ENCODE assay signal across 22 mouse cellular contexts in the genomic region with DNA sequence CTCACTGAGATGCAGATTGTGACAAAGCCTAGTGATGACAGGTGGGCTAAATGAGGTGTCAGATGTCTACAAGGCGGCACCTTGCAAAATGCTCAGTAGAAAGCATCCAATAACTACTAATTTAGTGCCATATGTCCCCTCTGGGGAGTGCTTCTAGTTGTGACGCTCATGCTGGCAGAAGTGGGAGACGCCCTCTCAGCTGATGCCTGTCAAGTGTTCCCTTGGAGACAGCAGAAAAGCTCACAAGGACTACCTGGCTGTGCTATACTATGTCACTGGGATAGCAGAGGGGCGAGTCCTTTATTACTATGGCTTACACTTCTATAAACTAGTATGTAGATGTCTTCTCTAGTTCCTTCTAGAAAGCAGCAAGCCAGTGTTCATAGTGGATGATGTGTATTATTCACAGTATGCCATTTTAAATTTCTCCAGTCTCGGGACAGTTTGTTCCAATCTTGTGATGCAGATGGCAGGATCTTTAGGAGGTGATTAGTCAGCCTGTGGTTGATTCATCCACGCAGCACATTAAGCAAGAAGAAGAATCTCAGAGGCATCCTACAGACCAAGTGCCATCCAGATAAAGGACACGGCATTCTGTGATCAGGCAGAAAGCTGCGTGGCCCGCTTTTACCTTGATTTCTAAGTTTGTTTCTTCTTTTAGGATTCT. TPM values are rescaled to one million over a fixed set of nuclear protein-coding genes. Genes with fewer than 3 reads are reported as not detected.
DNase-seq lines count a peak whose midpoint lies in the region; ATAC-seq and TF ChIP-seq lines count a peak whose summit lies in the region.
"Had no signal": no experiment of that assay in that cellular context is flagged by ENCODE, and none has a peak within 500 bp of the region (broad histone marks: within the 10 kb centered on the region; RNA-seq: fewer than 3 reads in every experiment).

No protein-coding gene starts in this region.

- H3K36me3 ChIP-seq in forebrain, embryonic 14.5 days (ENCODE audit: control insufficient read depth, insufficient read depth, low read length) = no peaks in the 10 kb centered on the region
- H3K36me3 ChIP-seq in forebrain, embryonic 10.5 days (replicated peaks) = no peaks in the 10 kb centered on the region; the same call in 1 of the 2 replicates
- H3K36me3 ChIP-seq: limb, embryonic 10.5 days; liver, embryonic 12.5 days; lung, embryonic 15.5 days; neural tube, embryonic 12.5 days; stomach, embryonic 15.5 days had no signal

- peak; percentile 52 for ATAC-seq in forebrain, embryonic 14.5 days
- no peak for ATAC-seq in monocyte, adult 5-6 weeks (replicated peaks; ENCODE audit: insufficient number of reproducible peaks, low FRiP score, low TSS enrichment, poor library complexity, severe bottlenecking)
- ATAC-seq: liver, embryonic 12.5 days; midbrain, embryonic 16.5 days had no signal

- H3K9me3 ChIP-seq in forebrain, embryonic 14.5 days (replicated peaks; ENCODE audit: control insufficient read depth, low read length) = no peaks in the 10 kb centered on the region
- H3K9me3 ChIP-seq in forebrain, embryonic 10.5 days = no peaks in the 10 kb centered on the region
- H3K9me3 ChIP-seq: limb, embryonic 10.5 days; liver, embryonic 12.5 days; lung, embryonic 15.5 days; megakaryocyte, embryonic 14.5 days; neural tube, embryonic 12.5 days; stomach, embryonic 15.5 days had no signal

- no peaks in the 10 kb centered on the region for H3K4me1 ChIP-seq in forebrain, embryonic 14.5 days (ENCODE audit: control insufficient read depth, insufficient read depth, low read length)
- peaks cover 14% of the 10 kb centered on the region for H3K4me1 ChIP-seq in forebrain, embryonic 10.5 days
- H3K4me1 ChIP-seq: stomach, embryonic 15.5 days had no signal

- no peak overlapping the region for H3K4me3 ChIP-seq in forebrain, embryonic 14.5 days (ENCODE audit: low read depth, low read length)
- no peak overlapping the region for H3K4me3 ChIP-seq in forebrain, embryonic 10.5 days
- H3K4me3 ChIP-seq in layer of hippocampus, adult 2 months = no peak overlapping the region
- H3K4me3 ChIP-seq: erythroblast, embryonic 14.5 days; limb, embryonic 10.5 days; liver, embryonic 12.5 days; lung, embryonic 15.5 days; megakaryocyte, embryonic 14.5 days; neural tube, embryonic 12.5 days; stomach, embryonic 15.5 days had no signal

- H3K27ac ChIP-seq in forebrain, embryonic 14.5 days (ENCODE audit: low read depth, low read length) = no peak overlapping the region
- H3K27ac ChIP-seq in forebrain, embryonic 10.5 days = no peak overlapping the region
- peak overlapping the region; percentile 81 for H3K27ac ChIP-seq in layer of hippocampus, adult 2 months
- H3K27ac ChIP-seq: hindbrain, embryonic 14.5 days; limb, embryonic 10.5 days; liver, embryonic 12.5 days; lung, embryonic 15.5 days; neural tube, embryonic 12.5 days; stomach, embryonic 15.5 days had no signal

- no peak overlapping the region for H3K4me2 ChIP-seq in forebrain, embryonic 14.5 days (ENCODE audit: low read length)
- H3K4me2 ChIP-seq: hindbrain, embryonic 14.5 days; liver, embryonic 12.5 days; lung, embryonic 15.5 days; neural tube, embryonic 12.5 days; stomach, embryonic 15.5 days had no signal

- H3K27me3 ChIP-seq in forebrain, embryonic 14.5 days (replicated peaks; ENCODE audit: control insufficient read depth, insufficient read depth, low read length) = no peaks in the 10 kb centered on the region
- no peaks in the 10 kb centered on the region for H3K27me3 ChIP-seq in forebrain, embryonic 10.5 days (ENCODE audit: poor library complexity, severe bottlenecking)
- H3K27me3 ChIP-seq: liver, embryonic 12.5 days; lung, embryonic 15.5 days; megakaryocyte, embryonic 14.5 days; neural tube, embryonic 12.5 days; stomach, embryonic 15.5 days had no signal

- no peak overlapping the region for H3K9ac ChIP-seq in forebrain, embryonic 14.5 days (ENCODE audit: low read length)
- H3K9ac ChIP-seq: hindbrain, embryonic 14.5 days; liver, embryonic 12.5 days; lung, embryonic 15.5 days; neural tube, embryonic 12.5 days; stomach, embryonic 15.5 days had no signal

- no peak for TF ChIP-seq CTCF in layer of hippocampus, adult 2 months (conservative IDR thresholded peaks at IDR 0.05)

- peak; percentile 29 for DNase-seq in forebrain, embryonic 14.5 days (ENCODE audit: low spot score)
- DNase-seq in forebrain, embryonic 10.5 days (ENCODE audit: extremely low spot score, low spot score) = no peak
- DNase-seq in right cerebral cortex, adult 2 months (ENCODE audit: low spot score in 2 of 2) = peak; percentile 42 to 50
- DNase-seq in right cerebral cortex, postnatal 4 days = no peak
- DNase-seq in layer of hippocampus, adult 2 months (ENCODE audit: low spot score in 2 of 2) = peak; percentile 40 to 72
- DNase-seq in heart, postnatal 4 days = no peak
- DNase-seq in cerebellum, postnatal 4 days (ENCODE audit: low spot score in 2 of 2) = no peak
- DNase-seq: B cell, adult 2 months; cerebellum, adult 18-20 months; heart, adult 18-20 months; kidney, adult 2 months; kidney, postnatal 4 days had no signal

- whole genome bisulfite sequencing in forebrain, embryonic 14.5 days = 85% methylated on average over 9 of the region's 9 CpGs
- WGBS in forebrain, embryonic 10.5 days = 88% methylated on average over 9 of the region's 9 CpGs

RNA-seq across cellular contexts. Expression of a gene that starts 13.4 kb away (rescaled TPM):
- 9.8 and 11.9 TPM in 2 replicates for polyA plus RNA-seq in forebrain, embryonic 14.5 days (2014; fragmentation: Nextera tagmentation; extraction: Ambion mirVana)
- polyA plus RNA-seq in forebrain, embryonic 10.5 days (2016; fragmentation: Nextera tagmentation; extraction: Ambion mirVana) = 8.3 and 9.0 TPM in 2 replicates
- total RNA-seq in layer of hippocampus, adult 2 months (2021) = 10 to 100 TPM; 72.6 to 74.4 TPM
- 28.7 to 62.7 TPM (median 37.0 TPM) in 3 replicates for total RNA-seq in monocyte, adult 5-6 weeks (2017)
- 10 to 100 TPM; 36.5 to 36.6 TPM for total RNA-seq in heart, postnatal 4 days (2021)

RNA-seq across cellular contexts. Expression of a gene that starts 13.4 kb away (rescaled TPM):
- 0.44 and 0.84 TPM in 2 replicates for polyA plus RNA-seq in forebrain, embryonic 14.5 days (2014; fragmentation: Nextera tagmentation; extraction: Ambion mirVana)
- 0.36 and 0.38 TPM in 2 replicates for polyA plus RNA-seq in forebrain, embryonic 10.5 days (2016; fragmentation: Nextera tagmentation; extraction: Ambion mirVana)
- 1 to 10 TPM in 1 of 2 experiments, under 1 TPM in 1; 0.88 to 1.5 TPM for total RNA-seq in layer of hippocampus, adult 2 months (2021)
- 18.8 to 27.0 TPM (median 24.5 TPM) in 3 replicates for total RNA-seq in monocyte, adult 5-6 weeks (2017)
- 1 to 10 TPM; 2.8 to 3.1 TPM for total RNA-seq in heart, postnatal 4 days (2021)
- polyA plus RNA-seq: erythroblast, embryonic 14.5 days had no signal

Comparison
In these comparisons a context has a peak if more than half of its experiments do, and no peak if none do; other contexts are left out.
1. DNase-seq: peak in forebrain, embryonic 14.5 days (single experiment), right cerebral cortex, adult 2 months (2 of 2) and layer of hippocampus, adult 2 months (2 of 2); none in forebrain, embryonic 10.5 days (single experiment), right cerebral cortex, postnatal 4 days (single experiment), heart, postnatal 4 days (single experiment) and cerebellum, postnatal 4 days (0 of 2).